Mouse (Mus musculus) cerebellum, adult (tissue): ENCODE measurements at regions not wholly inside any gene's neighbourhood (a gene's known extent, or its start where the extent isn't known, plus 50 kb on each side); places are given as distances from the start of the nearest gene placed in this dataset.

Source experiments
- ATAC-seq: cut with Nextera tagmentation; 2 replicates; pipeline ENCODE4 v1.9.2; 2017; ENCODE audit warnings: mild to moderate bottlenecking, moderate library complexity, mixed read lengths; ENCODE audit not compliant: insufficient number of reproducible peaks, low FRiP score, low TSS enrichment

DNA sequence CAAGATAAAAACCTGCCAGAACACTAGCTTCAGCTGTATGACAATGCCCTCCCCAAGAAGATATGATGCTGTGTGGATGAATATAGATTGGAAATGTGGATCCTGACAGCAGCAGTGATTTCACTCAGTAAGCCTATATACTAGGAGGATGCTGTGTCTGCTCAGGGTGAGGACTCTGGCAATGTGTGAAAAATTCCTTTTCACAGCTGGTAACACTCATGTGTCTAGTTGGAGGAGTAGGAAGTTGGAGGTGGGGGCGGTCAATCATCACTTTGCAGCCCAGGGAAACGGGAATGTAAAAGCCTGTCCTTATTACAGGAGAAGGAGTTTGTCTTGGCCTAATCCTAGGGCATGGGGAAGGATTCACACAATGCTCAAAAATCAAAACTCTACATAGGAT is 824.3 kb upstream of the Tenm2 start:
- no peak for ATAC-seq

DNA sequence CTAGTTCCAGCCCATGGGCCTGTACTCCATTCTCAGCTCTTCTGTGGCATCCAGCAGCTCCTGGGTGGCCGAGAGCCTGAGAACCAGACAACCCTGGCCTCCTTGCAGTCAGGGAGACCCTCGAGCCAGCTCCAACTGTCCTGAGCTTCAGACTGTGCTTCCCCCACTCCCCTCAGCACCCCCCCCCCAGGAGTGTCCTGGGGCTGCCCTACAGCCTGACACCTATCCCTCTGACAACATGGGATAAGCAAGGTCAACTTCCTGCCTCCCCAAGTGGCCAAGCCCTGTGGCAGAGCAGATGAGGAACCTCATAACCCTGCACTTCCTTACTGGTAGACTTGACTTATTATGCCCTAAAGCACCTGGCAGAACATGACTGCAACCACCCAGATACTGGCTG is 823.1 kb upstream of the Tenm2 start:
- ATAC-seq, result no peak

DNA sequence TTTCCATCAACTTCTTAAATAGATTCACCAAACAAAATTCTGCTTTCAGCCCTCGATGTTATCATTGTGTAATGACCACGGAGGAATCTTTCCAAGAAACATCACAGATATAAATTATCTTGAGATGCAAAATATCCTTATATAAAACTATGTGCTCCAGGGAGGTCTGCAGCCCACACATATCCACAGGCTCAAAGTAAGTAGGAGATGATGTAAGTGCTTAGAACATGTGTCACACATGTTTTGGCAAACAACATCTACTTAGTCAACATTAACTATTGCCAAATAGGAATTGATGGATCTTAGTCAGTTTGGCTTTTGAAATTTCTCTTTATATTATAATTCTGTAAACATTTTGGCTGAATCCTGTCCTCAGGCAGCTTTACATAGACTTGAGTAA is 800.8 kb upstream of the Tenm2 start:
- no peak for ATAC-seq

DNA sequence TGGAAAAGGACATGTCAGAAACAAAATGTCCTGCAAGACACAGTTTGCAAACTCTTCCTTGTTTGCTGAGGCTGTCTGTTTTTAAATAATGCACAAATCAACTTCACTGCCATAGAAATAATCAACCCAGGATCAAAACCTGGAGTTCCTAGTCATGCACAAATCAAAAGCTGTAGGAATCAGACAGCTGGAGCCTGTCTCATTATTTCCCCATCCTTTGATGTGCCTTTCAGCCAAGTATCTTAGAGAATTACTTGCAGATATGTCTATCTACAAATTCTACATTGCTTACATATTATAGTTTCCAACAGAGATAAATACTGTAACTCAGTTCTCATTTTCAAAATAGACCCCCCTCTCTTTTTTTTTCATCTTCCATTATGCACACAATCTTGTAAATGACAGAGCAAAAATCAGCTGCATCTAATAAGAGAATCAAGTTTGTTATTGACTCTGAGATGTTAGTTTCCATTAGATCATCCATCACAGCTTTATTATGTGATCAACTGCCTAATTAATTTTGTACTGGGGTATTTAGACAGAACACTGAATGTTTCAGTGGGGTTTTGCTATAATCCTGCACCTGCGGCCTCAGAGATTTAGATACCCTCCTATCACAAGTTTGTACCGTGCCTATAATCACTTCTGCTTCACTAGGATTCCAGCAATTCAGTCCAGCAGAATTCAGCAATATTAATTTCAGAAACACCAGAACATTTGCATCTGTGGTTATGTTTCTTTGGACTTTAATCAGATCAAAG is 798.9 kb upstream of the Tenm2 start:
- ATAC-seq, result no peak

DNA sequence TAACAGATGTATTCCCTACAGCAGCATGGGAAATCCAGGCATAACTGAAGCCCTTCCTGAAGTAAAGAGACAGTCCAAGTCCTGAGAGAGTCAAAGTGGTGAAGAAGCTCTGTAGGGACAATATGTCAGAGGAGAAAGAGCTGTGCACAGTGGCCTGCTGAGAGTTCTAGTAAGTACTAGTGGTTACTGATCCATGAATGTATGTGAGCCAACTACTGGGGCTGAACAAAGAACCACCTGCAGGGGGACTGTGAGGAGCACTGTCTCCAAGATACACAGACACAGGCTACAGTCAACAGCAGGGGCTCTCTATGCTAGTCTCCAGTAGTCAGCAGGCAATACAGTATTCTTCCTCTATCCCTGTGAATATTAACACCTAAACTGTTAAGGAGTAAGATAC is 785.9 kb upstream of the Tenm2 start:
- ATAC-seq, result no peak

DNA sequence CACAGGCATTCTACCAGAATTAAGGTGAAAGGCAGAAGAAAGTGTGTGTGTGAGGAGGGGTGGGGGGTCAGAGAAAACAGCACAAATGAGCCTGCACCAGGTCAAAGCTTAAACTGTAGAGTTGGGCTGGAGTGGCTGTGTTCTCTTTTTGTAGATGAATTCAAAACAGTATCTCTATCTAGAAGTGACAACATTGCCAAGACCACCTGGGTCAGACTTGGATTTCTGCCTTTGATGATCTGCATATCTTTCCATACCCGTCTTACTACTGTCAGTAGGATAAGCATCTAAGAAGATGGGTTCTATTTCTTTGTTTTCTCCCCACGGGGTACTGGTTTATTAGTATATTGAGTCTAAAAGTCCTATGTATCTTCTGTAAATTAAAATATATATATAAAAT is 742.4 kb upstream of the Tenm2 start:
- no peak for ATAC-seq

GRCm38 (mm10) chr11:37936439-37937134 is 700.8 kb upstream of the Tenm2 start:
- no peak for ATAC-seq

DNA sequence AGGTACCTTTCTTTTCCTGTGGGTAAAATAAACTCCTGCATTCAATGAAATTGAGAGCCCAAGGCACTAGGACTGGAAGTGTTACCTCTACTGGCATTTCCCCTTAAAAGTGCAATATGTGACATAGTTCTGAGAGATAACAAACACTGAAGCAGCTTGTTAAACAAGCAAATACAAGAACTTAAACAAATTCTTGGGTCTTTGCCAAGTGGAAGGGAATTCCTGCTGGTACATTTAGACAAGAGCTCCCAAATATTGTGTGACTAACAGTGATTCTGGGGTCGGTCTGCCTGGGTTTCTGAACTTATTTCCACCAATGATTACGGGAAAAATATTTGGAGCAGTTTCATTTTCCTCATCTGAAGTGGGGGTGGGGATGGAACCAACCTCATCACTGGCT is 677.4 kb upstream of the Tenm2 start:
- ATAC-seq, result no peak

- ATAC-seq, result no peak
Measured at GRCm38 (mm10) chr11:37904991-37905390, 669.2 kb upstream of the Tenm2 start.

DNA sequence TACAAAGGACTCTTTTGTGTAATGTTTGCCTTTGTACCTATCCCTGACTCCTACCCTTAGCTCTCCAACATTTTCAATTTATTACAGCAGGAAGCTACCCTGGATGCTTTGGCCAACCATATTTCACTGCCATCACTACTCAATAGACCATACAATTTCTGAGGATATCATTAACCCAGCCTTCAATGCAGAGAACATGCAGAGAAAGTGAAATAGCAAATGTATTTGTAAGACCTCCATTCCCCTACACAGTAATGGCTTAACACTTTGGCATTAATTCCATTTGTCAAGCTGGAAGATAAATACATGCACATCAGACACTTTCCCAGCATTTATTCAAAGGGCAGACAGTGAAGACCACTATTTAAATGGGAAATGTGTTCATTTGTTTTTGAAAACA is 661.9 kb upstream of the Tenm2 start:
- ATAC-seq, result no peak

GRCm38 (mm10) chr11:37882717-37883116 is 647.0 kb upstream of the Tenm2 start:
- ATAC-seq, result no peak

DNA sequence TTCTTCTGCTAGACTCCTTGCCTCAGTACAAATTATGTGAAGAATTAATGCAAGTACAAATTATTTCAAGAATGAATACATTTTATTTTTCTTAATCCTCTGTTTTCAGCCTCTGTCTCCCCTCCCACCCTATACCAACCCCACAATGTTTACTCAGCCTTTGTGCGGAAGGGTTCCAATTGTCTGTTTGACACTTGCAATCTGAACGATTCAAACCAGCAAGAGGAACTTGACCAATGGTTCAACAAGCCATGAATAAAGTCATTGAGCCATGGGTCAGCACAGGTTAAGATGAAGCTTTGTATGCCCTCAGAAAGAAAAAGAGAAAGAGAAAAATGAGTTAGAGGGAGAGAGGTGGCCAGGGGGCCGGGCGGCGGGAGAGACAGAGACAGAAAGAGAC is 601.5 kb upstream of the Tenm2 start:
- no peak for ATAC-seq

DNA sequence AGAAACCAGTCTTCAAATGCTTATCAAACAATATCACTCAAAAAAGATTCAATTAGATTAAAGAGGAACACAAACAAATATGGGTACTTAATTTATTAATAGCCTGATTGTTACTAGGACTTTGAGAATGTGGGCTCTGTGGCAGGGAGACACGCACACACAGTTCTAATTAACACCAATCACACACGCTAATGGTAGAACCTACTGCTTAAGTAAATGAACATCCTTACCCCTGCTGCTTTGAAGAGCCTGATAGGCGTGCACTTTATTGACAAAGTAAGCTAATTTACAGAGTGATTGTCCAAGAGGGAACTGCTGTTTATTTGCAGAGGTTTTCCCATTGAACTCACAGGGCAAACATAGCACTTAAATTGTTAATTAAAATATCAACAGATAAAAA is 595.2 kb upstream of the Tenm2 start:
- no peak for ATAC-seq

DNA sequence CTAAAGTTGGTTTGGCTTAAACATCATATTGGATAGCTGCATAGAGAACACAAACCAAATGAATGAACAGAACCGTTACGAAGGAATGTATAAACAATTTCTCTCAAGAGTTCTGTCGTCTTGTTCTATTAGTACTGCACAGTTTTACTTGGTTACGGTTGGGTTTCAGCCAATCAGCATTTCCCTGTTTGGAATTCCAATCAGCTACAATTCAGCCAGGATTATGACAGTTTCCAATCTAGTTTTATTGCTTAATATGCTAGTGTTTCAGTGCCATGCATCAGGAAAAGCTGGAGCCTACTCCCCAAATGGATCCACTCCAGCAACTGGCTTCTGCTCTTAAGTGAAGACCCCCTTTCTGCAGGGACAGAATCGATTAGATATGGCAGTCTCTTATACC is 571.0 kb upstream of the Tenm2 start:
- ATAC-seq, result no peak

DNA sequence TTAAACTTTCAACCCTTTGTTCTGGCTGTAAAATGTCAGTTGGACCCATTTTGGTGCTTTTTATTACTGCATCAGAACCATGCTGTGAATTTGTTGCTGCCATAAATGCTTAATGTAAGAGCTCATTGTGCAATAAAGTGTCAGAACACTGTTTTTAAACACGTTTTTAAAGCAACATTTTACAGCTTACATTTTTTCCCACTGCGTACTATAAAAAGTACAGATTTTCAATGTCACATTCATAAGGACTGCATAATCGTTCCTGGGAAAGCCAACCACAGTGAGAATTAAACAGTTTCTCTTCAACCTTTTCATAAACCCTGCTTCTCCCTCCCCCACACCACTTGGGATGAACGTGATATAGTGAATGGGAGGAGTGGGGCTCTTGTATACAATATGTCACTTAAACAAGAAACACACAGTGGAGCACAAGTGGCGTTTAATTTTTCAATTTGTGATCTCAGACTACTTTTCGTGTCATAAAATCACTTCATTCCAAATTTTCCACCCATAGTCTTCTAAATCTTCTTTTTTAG is 563.1 kb upstream of the Tenm2 start:
- ATAC-seq, result no peak

DNA sequence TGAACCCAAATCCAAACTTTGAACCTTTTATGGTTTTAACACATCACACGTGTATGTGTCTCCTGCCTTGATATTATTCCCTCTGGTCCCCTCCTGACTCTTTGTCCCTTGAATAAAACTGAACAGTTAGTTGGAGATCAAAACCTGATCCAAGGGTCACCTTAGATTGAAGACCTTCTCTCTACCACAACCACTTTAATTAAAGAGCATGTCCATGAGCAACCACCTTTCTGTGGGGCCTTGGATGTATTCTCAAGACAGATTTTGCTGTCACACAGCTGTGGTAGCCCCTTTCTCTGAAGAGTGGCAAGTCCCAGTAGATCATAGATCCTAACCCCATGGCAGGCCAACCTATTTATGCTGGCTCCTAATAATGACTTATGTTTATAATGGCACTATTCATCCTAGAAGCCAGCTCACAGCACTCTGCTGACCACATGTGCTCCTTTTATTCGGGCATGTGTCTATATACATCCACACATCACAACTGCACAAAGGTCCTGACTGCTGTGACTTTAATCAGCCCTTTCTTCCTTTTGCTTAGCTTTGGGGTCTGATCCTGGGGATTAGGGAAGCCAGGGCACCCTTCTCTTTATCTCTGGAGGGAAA is 536.8 kb upstream of the Tenm2 start:
- ATAC-seq, result no peak

DNA sequence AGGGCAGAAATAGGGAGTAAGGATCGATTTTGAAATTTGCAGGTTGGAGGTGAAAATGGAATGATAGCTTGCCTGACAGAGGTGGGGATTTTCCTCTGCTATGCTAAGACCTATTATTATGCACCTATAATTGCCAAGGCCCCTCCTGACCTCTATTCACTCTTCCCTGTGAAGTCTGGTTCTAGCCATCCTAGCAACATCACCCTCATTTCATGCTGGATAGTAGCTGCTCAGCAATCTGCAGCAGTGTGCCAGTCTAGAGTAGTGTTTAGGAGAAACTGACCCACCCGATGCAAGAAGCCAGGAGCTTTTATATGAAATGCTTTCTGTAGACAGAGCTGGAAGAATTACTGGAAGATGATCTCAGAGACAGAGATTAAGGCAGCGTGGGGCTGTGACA is 535.1 kb upstream of the Tenm2 start:
- ATAC-seq, result no peak

- no peak for ATAC-seq
Measured at GRCm38 (mm10) chr11:37768121-37768520, 532.4 kb upstream of the Tenm2 start.

DNA sequence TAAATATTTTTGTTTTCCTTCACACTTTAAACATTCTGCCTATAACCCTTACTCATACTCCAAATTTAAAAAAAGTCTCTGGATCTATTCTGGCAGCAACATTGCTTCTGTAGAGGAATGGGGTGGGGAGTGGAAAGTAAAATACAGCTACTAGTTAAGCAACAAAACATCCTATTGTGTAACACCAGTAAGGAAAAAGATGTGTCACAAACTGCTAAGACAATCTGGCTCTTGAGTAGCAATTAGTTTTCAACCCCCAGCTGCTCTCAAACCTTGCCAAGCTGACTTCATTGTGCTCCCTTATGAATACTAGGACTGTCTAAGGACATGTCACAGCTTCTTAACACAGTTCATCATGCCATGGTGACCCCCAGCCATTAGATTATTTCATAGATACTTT is 500.2 kb upstream of the Tenm2 start:
- ATAC-seq, result no peak

GRCm38 (mm10) chr11:37735501-37735900 is 499.7 kb upstream of the Tenm2 start:
- no peak for ATAC-seq

GRCm38 (mm10) chr11:37696981-37697380 is 461.2 kb upstream of the Tenm2 start:
- ATAC-seq, result no peak
